Mouse (Mus musculus) heart, adult 2 months (tissue): Measurements from ENCODE around the gene Tsfm. TPM values are rescaled to one million over a fixed set of nuclear protein-coding genes. Genes with fewer than 3 reads are reported as not detected.

Source experiments
- DNase-seq, 2 experiments: peaks; one replicate each; pipeline ENCODE4 v3.0.0; 2021
- H3K27ac ChIP-seq: fragments of 200-600 bp; 2 replicates; pipeline ENCODE4 v1.8.1; 2022
- H3K27me3 ChIP-seq: fragments of 200-500 bp; 2 replicates; pipeline ENCODE4 v1.6.1; 2012; ENCODE audit warnings: mild to moderate bottlenecking, low read length, inconsistent platforms, mixed read lengths; ENCODE audit not compliant: control insufficient read depth, insufficient read depth
- H3K36me3 ChIP-seq: fragments of 200-500 bp; 2 replicates; pipeline ENCODE4 v1.6.1; 2012; ENCODE audit warnings: low read length, inconsistent platforms; ENCODE audit not compliant: control insufficient read depth, insufficient read depth
- H3K4me1 ChIP-seq: fragments of 200-500 bp; 2 replicates; pipeline ENCODE4 v1.6.1; 2011; ENCODE audit warnings: low read length; ENCODE audit not compliant: control insufficient read depth, insufficient read depth
- H3K4me3 ChIP-seq: fragments of 200-600 bp; 2 replicates; pipeline ENCODE4 v1.8.1; 2022
- H3K79me2 ChIP-seq: fragments of 200-500 bp; replicated peaks from 2 replicates; pipeline ENCODE4 v1.6.1; 2012; ENCODE audit warnings: mild to moderate bottlenecking, inconsistent platforms, low read length, moderate library complexity, mixed read lengths; ENCODE audit not compliant: control insufficient read depth, insufficient read depth
- H3K9ac ChIP-seq: fragments of 200-500 bp; 2 replicates; pipeline ENCODE4 v1.6.1; 2012; ENCODE audit warnings: low read depth, mild to moderate bottlenecking, control low read depth, inconsistent platforms, low read length, mixed read lengths
- CTCF ChIP-seq: fragments of 200-600 bp; IDR thresholded peaks from 2 replicates; pipeline ENCODE4 v1.8.1; 2022; ENCODE audit warnings: antibody characterized with exemption, mild to moderate bottlenecking, moderate library complexity
- EP300 ChIP-seq: fragments of 200-500 bp; IDR thresholded peaks from 2 replicates; pipeline ENCODE4 v1.6.1; 2011; ENCODE audit warnings: low read depth, low read length, control low read depth; ENCODE audit not compliant: insufficient read depth
- POLR2A ChIP-seq: fragments of 200-500 bp; IDR thresholded peaks from 2 replicates; pipeline ENCODE4 v1.6.1; 2011; ENCODE audit warnings: mild to moderate bottlenecking, low read depth, low read length, control low read depth; ENCODE audit not compliant: insufficient read depth
- WGBS: fragments of 180-500 bp; shearing (Covaris S2); methylation state at CpG from one replicate; pipeline ENCODE4 v1.1.7; 2018; 5-methylcytosine and 5-hydroxymethylcytosine counted together
- intact Hi-C: fragments of 180-260 bp; cut with DNase I; formaldehyde crosslinking; loops from one replicate; pipeline ENCODE4 v1.15.1; 2025
- polyA plus RNA-seq: library from polyadenylated mRNA; depleted of rRNA; stranded (reverse); fragments of >200 nt; gene quantifications from 2 replicates; pipeline ENCODE4 v1.2.3, GENCODE M21; 2012
- total RNA-seq, 2 experiments: library from RNA; stranded (reverse); gene quantifications; 2 replicates each; pipeline ENCODE4 v1.2.3; 2021

Tsfm gene
- total and polyA plus RNA-seq, 3 experiments, result 40.0 to 58.7 (median 50.8) TPM

- H3K4me1 ChIP-seq, result peaks cover 23% of the 10 kb centered on the region
- intact Hi-C loops, result no loop called here
- H3K27me3 ChIP-seq, result no peaks in the 10 kb centered on the region
- peak overlapping the region; percentile 98 for H3K9ac ChIP-seq
- H3K79me2 ChIP-seq, result peaks cover 9% of the 10 kb centered on the region
- peak overlapping the region; percentile 100 for H3K27ac ChIP-seq
- peak; percentile 68 to 69 for DNase-seq
- TF ChIP-seq CTCF, result no peak
- TF ChIP-seq EP300, result 0 out of 2 replicates have a peak, but pooled peaks have one; percentile 14
- no peaks in the 10 kb centered on the region; the same call in 1 of the 2 replicates for H3K36me3 ChIP-seq
- WGBS, result 0% methylated on average over 48 of the region's 57 CpGs
- H3K4me3 ChIP-seq, result peak overlapping the region; percentile 88
These were observed 50.9 kb downstream of the Tsfm start for GRCm38 (mm10) chr10:126979636-126980151.

GRCm38 (mm10) chr10:126979121-126979635, 51.5 kb downstream of the Tsfm start:
- TF ChIP-seq POLR2A (no peak), EP300 (no peak)

GRCm38 (mm10) chr10:126978277-126978994, 52.2 kb downstream of the Tsfm start, which contains the start of gene Ctdsp2:
TSS of gene Ctdsp2 (plus strand) at chr10:126978717.
- peaks cover 14% of the 10 kb centered on the region for H3K4me1 ChIP-seq
- peak; percentile 100 for DNase-seq
- no peaks in the 10 kb centered on the region for H3K27me3 ChIP-seq
- peaks cover 6% of the 10 kb centered on the region for H3K79me2 ChIP-seq
- TF ChIP-seq EP300, result peak; percentile 88
- peak; percentile 48 for TF ChIP-seq CTCF
- peak; percentile 99 for TF ChIP-seq POLR2A
- WGBS, result under 1% methylated on average over 56 of the region's 56 CpGs
- H3K4me3 ChIP-seq, result peak within 1 kb of the TSS; percentile 88
- H3K36me3 ChIP-seq, result no peaks in the 10 kb centered on the region
- peak within 1 kb of the TSS; percentile 100 for H3K27ac ChIP-seq
- intact Hi-C loops, result loop anchor here (1.0 kb wide), 1 partner anchor 50 kb away; no protein-coding TSS in a partner anchor
- peak within 1 kb of the TSS; percentile 98 for H3K9ac ChIP-seq

More at GRCm38 (mm10) chr10:126979121-126979635, 51.5 kb downstream of the Tsfm start:
- H3K27ac ChIP-seq, result peak overlapping the region; percentile 100
- H3K36me3 ChIP-seq, result no peaks in the 10 kb centered on the region; the same call in 1 of the 2 replicates
- DNase-seq, result peak; percentile 80 to 82
- no peaks in the 10 kb centered on the region for H3K27me3 ChIP-seq
- under 1% methylated on average over 48 of the region's 62 CpGs for WGBS
- H3K4me3 ChIP-seq, result peak overlapping the region; percentile 88
- peaks cover 19% of the 10 kb centered on the region for H3K4me1 ChIP-seq
- intact Hi-C loops, result no loop called here
- H3K79me2 ChIP-seq, result peaks cover 8% of the 10 kb centered on the region
- H3K9ac ChIP-seq, result peak overlapping the region; percentile 98

GRCm38 (mm10) chr10:126977076-126977475, 53.6 kb downstream of the Tsfm start:
- no peak for DNase-seq
- 58% methylated on average over 4 of the region's 4 CpGs for WGBS
- H3K36me3 ChIP-seq, result no peaks in the 10 kb centered on the region
- TF ChIP-seq CTCF (no peak), POLR2A (no peak), EP300 (no peak)
- H3K4me3 ChIP-seq, result no peak overlapping the region
- intact Hi-C loops, result no loop called here
- no peak overlapping the region for H3K27ac ChIP-seq
- H3K4me1 ChIP-seq, result peaks cover 7% of the 10 kb centered on the region
- H3K27me3 ChIP-seq, result no peaks in the 10 kb centered on the region
- H3K9ac ChIP-seq, result no peak overlapping the region
- peaks cover 6% of the 10 kb centered on the region for H3K79me2 ChIP-seq

GRCm38 (mm10) chr10:126975706-126976105, 54.9 kb downstream of the Tsfm start:
- DNase-seq, result no peak
- H3K4me1 ChIP-seq, result peaks cover 3% of the 10 kb centered on the region
- H3K9ac ChIP-seq, result no peak overlapping the region
- intact Hi-C loops, result no loop called here
- H3K27me3 ChIP-seq, result no peaks in the 10 kb centered on the region
- 74% methylated on average over 6 of the region's 6 CpGs for WGBS
- H3K27ac ChIP-seq, result no peak overlapping the region
- no peak overlapping the region for H3K4me3 ChIP-seq
- H3K79me2 ChIP-seq, result peaks cover 5% of the 10 kb centered on the region
- TF ChIP-seq POLR2A, result no peak
- no peak for TF ChIP-seq CTCF
- no peak for TF ChIP-seq EP300
- no peaks in the 10 kb centered on the region for H3K36me3 ChIP-seq

- no peak overlapping the region for H3K9ac ChIP-seq
These were observed 57.7 kb downstream of the Tsfm start for GRCm38 (mm10) chr10:126972988-126973387.

More at GRCm38 (mm10) chr10:126972988-126973387, 57.7 kb downstream of the Tsfm start:
- Histone ChIP-seq H3K27me3 (no peaks in the 10 kb centered on the region), H3K79me2 (no peaks in the 10 kb centered on the region), H3K4me1 (peaks cover 3% of the 10 kb centered on the region), H3K27ac (no peak overlapping the region), H3K4me3 (no peak overlapping the region), H3K36me3 (no peaks in the 10 kb centered on the region)
- DNase-seq, result no peak
- TF ChIP-seq CTCF (no peak), EP300 (no peak), POLR2A (no peak)
- WGBS, result 53% methylated on average over 7 of the region's 7 CpGs
- intact Hi-C loops, result no loop called here
